Mouse (Mus musculus) layer of hippocampus, postnatal 14 days (tissue): Measurements from ENCODE around the gene Birc5. TPM values are rescaled to one million over a fixed set of nuclear protein-coding genes. Genes with fewer than 3 reads are reported as not detected.
A peak's percentile ranks its signal among the peaks of the same experiment; 100 is the strongest.

ENCODE experiments used
- DNase-seq, 2 experiments: peaks; one replicate each; pipeline ENCODE4 v3.0.0; 2021 to 2022; ENCODE audit warnings: low spot score in 2 of 2, mixed read lengths in 1 of 2
- total RNA-seq, 2 experiments: library from RNA; stranded (reverse); gene quantifications; 2 replicates each; pipeline ENCODE4 v1.2.3; 2021

Gene Birc5
- total RNA-seq, 2 experiments from 2014 or later, result 2.1 to 3.4 TPM

DNA sequence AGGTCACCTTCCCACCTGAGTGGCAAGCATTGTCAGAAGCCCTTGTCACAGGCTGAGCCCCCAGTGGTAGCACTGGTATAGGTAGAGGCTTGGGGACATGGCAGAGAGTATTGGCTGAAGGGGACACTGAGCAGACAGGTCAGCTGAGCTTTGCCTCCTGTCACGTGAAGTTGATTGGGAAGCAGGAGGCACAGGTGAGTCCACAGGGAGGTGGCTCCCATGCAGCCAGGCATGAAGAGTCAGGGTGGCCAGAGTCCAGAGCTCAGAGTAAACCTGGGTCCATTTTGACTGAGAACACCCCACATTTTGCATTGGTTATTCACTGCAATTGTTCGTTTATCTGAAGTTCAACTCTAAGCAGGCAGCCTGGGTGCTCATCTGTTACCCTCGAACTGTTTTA, 3.8 kb downstream of the Birc5 start:
- no peak for DNase-seq

DNA sequence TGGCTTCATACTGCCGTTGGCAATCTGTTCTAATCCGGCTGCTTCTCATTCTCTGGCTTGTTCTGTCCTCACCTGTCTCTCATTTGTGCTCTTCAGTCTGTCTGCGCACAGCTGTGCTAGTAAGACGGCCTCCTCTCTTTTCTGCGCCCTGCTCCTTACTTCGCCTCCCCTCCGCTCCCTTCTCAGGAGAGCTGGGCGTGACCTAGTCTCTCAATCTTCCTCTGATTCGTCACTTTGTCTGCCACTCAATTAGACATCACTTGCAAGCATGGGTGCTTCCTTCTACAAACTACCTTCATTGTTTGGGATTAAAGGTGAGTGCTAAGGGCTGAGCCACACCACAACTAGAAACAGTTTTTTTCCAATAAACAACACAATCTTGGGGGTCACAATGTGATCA, 5.2 kb downstream of the Birc5 start:
- DNase-seq, result no peak

DNA sequence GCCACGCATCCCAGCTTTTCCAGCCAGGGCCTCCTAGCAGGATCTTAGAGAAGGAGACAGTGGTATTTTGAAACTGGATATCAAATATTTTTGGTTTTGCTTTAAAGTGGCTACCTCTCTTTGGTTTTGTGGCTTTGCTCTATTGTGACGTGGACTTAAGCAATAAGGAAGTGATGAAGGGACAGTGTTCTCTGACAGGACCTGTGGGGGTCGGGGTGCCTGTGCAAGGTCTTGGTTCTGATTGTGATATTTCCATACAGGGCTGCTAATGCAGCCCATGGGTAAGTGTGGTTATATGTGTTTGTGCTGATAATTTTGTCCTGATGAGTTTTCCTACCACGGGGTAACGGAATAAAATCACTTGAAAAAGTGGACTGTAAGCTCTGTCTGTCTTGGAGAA, 6.3 kb downstream of the Birc5 start:
- no peak for DNase-seq

DNA sequence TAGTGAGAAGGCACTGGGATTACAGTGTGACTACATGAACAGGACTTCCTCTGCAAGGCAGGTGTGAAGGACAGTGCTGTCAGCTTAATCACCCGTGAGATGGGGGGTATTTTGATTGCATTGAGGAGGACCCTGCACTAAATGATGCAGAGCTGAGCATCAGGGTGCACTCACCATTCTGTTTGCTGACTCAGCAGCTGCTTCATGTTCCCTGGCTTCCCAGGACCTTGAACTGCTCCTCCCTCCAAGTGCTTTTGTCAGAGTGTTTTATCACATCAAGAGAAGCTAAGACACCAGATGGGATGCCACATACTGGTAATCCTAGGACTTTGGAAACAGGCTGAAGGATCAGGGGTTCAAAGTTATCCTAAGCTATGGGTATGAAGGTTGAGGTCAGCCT, 6.9 kb downstream of the Birc5 start:
- no peak for DNase-seq

DNA sequence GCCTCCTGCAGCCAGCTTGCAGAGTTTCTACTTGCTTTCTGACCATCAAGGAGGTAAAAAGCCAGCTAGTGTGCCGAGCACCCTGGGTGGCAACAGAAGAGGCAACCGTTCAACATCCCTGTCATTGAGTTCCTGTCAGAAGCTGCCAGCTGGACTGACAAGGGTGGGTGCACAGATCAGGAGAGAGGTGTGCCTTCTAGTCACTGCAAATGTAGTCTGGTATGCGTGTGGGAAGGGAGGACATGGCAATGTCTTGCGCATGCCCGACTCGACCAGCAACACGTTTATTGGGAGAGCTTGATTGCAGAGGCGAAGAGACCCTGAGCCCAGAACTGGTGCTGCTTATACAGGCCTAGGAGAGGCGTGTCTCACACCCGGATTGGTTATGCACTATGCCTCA, 8.4 kb downstream of the Birc5 start:
- DNase-seq, result no peak

DNA sequence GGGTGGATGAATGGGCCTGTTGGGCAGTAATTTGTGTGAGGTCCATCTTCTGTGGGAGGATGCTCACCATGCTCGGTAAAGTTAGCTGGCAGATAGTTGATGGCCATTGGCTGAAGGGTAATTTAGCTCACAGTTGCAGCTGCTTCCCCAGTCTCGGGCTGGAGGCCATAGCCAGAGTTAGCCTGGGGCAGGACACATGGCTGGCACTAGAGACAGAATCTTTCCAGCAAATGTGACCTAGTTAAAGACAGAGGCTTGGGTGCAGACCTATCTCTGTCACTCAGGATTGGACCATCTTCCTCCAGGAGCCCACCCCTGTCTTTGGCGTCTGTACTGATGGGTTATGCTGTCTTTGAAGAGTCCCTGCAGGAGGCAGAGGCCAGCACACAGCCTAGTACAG, 9.3 kb downstream of the Birc5 start:
- DNase-seq, result no peak

DNA sequence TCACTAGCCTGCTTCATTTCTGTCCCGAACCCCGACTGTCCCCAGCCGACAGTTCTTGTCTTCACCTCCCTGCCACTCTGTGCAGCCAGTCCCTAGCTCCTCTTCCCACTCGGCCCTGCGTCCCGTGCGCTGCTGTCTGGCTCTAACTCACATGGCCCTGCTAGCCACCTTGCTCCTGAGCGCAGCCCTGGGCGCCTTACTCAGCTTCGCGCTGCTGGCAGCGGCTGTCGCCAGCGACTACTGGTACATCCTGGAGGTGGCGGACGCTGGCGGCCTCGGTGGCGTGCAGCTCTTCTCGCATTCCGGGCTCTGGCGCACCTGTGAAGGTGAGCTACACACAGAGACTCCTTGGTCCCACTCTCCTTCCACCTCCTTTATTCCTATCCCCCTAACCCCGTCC, 11.6 kb downstream of the Birc5 start, which contains the start of gene Tmem235:
Gene Tmem235 (plus strand): TSS at position 152 of the 400 bp plus-strand sequence.
- DNase-seq, result no peak

DNA sequence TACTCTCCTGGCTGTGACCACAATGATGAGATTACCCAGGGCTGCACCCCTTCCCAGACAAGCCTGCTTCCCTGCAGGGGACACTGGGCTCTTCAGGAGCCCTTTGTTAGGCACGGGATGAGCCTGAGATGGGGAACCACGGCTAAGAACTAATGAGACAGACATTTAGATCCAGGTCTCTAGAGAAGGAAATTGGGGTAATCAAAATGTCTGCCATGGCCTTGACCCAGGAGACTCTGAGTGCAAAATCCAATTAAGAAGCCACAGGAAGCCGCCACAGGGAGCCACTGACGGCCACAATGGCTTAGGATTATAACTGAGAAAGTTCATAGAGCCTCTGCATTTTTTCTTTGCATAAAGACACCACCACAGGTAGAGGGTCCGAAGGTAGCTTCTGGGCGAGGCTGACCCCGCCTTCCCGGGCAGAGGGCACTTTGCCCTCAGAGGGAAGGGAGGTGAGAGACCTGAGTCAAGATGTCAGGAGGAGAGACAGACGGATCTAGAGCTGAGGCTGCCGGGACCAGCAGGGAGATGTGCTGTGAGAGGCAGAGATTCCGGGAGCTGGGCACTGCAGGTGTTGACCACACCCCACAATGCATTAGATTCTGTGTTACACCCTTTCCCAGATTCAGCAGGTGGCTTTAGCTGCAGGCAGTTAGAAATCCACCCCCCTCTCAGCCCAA, 14.3 kb downstream of the Birc5 start:
- no peak for DNase-seq

DNA sequence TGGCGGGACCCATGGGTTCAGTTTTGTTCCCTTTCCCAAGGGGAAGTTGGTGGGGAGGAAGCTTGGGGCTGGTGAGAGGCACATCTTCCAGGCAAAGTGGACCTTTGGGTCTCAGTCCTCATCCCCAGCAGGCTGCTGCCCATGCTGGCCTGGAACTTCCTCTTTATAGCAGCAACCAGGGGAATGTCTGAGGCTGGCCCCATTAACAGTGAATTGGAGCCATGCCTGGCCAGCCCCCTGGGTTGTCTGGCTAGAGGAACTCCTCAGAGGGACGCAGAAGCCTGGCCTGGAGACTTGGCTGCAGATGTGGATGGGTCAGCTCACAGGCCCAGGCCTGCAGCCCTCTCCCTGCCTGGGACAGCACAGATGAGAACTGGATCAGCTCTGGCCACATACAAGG, 15.8 kb downstream of the Birc5 start:
- no peak for DNase-seq

DNA sequence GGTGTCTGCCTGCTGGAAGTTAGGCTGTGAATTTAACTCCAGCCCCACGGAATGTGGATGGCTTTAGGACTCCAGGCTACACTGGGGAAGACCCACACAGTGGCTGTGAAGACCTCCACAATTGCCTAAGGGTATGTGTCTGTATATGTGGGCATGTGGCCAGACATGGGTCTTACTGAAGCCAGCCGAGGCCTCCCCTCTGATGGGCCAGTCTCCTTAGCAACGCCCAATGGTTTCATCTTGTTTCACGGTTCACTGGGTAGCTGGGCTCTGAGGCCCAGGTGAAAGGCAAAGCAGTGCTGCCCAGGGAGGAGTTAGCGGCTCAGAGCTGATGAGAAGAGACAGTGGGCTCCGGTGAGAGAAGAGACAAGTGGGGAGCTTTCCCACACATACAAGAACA, 16.9 kb downstream of the Birc5 start:
- DNase-seq, result no peak

DNA sequence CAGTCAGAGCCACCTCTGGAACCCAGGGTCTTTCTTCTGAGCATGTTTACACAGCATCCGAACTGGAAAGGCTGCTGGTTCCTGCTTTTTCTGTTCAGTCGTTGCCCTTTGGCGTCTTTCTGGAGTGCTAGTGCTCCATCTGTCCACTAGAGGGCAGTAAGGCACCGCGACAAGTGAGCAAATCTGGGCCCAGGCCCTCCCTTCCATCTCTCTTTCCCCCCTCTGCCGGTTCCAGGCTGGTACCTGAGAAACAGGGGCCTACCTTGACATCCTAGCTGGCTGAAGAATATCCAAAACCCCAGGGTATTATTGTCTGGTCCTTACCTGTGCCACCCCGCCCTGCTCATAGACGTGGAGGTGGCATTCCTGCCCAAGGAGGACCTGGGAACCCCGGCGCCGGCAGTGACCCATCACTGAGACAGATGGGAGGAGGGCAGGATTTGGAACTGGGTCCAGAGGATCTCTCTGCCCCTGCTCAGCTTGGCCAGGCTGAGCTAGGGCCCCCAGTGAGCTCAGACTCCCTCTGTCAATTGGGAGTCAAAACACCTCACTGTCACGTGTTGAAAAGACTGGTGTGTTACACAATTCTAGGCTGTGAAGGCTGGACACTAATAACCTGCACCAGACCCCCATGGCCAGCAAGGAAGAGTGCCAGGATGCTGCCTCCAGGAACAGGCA, 21.8 kb downstream of the Birc5 start:
- DNase-seq, result peak; percentile 81 to 91

DNA sequence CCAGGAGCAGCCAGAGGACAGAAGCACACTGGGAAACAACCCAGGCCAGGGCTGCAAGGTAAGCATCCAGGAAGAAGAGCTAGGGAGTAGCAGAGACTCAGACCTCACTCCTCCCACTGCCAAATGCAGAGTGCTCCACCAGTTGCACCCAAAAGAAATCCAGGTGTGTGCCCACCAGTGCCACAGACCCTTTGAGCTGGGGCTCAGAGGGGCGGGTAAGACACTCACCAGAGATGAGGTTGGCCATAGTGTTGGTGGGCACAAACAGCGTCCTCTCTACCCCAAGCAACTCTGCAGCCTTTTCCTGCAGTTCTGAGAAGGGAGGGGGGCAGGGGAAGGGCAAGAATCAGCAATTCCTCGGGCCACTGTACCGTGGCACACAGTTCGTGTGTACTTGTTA, 22.3 kb downstream of the Birc5 start:
- no peak for DNase-seq

DNA sequence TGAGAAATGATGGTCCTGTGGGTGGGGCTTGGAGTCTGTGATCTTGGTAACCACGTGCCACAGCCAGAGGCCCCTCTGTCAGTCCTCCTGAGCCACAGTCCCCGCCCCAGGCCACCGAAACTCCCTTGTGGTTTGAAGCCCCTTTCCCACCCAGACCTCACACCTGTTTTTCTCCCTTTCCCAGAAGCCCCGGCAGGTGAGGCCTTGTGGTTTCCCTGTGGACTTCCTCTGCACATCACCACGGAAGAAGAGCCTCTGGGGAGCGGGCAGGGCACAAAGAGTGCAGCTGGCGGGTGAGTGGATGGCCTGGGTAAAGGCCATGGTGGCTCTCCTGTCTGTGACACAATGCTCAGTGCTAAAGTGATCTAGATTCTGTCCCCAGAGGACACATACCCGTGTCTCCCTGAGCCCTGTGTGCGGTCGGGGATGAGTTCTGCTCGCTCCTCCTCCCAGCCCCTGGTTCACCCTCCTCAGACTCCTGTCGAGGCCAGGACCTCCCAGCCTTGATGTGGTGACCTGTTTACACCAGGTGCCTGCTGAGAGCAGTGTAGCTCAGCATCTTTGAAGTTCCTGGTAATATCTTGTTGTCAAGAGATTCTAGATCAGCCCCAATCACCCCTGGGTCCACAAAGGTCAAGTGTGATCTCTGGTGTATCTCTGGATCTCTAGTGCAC, 23.0 kb downstream of the Birc5 start:
- DNase-seq, result no peak

DNA sequence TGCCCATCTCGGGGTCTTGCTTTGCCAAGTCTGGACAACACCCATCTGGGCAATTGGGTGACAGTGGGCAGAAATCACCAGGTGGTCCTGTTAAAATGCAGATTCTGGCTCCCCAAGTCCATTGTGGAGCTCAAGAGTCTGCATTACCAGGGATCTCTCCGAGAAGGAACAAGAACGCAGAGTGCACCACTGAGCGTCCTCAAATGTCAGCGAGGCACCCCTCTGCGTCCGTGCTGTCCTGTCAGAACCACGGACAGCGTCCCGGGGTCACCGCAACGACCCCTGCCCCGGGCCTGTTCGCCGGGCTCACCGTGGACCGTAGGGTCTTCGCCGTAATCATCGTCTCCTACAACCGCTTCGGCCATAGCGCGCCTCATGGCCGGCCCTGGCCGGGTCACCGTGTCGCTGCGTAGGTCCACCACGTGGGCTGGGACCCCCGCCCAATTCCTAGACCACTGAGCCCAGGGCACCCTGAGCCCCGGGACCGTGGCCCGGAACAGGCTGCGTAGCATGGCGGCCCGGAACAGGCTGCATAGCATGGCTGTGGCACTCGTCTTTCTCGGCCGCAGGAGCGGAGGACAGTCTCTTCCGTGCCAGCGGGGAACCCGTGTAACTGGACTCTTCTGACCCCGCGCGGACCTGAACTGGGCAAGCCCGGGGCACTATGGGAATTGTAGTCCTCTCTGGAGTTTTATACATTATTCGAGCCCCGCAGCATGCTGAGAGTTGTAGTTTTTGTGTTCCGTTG, 24.0 kb downstream of the Birc5 start, which contains the start of gene Tha1:
Gene Tha1 (minus strand): TSS at position 621 of the 748 bp plus-strand sequence.
- DNase-seq, result peak; percentile 57 to 78

DNA sequence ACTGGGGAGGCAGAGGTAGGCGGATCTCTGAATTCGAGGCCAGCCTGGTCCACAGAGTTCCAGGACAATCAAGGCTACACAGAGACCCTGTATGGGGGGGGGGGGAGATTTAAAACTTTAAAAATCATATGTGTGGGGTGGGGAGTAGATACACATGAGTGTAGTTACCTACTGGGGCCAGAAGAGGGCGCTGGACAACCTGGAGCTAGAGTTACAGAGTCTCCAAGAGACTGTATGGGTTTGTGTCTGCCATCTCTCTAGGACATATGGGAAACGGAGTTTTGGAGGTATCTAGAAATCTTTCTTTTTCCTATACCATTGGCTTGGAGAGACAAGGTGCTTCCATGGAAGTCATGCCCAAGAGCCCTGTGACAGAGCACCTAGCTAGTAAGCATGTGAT, 25.4 kb downstream of the Birc5 start:
- no peak for DNase-seq

DNA sequence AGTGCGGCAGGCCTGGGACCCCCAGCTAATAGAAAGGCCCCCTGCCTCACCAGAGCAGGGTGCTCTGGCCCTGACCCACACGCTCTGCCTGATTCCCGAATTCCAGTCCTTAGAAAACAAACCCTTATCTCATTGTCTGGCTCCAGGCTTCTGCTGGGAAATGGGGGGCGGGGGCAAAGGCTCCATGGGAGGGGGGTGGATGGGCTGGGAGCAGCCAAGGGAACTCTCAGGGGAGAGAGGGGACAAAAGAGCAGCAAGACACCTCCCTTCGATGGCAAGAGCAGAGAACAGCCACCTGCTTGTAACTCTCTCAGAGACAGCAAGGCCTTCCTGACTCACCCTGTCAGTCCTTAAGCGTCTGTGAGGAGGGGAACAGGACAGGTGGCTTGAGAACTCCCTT, 26.6 kb downstream of the Birc5 start:
- DNase-seq, result no peak

DNA sequence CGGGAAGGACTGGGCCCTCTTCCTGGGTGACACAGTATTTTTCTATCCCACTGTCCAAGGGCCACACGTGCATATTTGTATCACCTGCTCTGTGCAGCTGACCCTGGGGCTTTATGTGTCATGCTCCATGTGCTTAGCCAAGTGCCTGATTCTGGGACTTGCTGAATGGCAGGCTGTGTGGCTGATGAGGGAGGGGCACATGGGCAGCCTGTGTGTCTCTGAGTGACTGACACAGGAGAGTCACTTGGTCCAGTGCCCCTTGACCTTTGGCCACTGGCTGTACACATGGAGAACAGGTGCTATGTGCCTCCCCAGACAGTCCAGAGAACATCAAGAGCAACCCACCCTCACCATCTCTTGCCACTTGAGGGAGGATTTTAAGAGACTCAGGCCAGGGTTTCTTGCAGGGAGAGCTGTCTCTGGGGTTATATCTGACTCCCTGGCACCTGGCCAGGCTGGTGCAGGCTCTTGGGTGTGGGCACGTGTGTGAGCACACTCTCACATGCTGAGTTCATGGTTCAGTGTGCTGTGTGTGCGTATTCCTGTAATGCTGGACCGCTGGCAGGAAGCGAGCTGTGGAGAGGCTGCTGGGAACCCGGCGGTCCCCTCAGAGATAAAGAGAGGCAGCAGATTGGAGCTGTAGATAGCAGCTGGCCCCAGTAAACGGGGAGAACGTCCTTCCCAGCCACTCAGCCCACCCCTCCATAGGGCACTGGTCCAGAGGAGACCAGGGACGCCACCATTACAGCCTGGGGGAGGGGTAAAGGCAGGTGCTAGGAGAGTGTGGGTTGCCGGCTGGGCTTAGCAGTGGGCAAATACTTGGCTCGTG, 29.1 kb downstream of the Birc5 start:
- peak; percentile 52 to 61 for DNase-seq

DNA sequence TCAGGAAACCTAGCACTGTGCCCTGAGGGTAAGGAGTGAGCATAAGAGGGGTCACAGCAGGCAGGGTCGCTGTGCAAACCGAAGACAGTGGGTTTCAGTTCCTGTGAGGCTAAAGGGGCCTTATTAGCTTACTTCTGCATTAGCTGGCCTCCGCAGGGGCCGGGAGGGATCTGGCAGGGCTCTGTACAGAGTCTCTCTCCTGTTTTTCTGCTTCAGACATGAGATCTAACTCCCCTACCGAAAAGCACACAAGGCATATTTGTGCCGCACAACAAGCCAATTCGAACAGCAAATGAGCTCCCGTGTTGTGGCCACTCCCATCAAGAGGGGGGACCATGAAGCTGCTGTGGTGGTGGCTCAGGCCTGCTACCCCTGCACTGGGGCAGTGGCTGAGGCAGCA, 29.8 kb downstream of the Birc5 start:
- DNase-seq, result no peak

DNA sequence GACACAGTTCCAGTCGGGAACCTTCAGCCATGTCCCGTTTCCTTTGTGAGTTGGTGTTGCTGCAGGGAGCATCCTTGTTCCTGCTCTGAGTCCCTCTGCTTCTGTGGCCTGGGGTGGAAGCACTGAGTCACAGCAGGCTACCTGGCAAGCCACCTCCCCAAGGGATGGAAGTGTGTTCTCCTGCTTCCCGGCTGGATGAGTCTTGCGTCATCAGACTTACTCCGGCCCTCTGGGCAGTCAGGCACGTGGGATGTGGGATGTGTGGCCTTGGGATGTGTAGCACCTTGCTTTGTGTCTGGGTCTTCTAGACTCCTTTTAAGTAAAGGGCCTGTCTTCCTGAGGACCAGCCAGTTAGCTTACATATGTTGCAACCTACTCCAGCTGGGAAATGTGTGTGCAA, 30.6 kb downstream of the Birc5 start:
- no peak for DNase-seq

DNA sequence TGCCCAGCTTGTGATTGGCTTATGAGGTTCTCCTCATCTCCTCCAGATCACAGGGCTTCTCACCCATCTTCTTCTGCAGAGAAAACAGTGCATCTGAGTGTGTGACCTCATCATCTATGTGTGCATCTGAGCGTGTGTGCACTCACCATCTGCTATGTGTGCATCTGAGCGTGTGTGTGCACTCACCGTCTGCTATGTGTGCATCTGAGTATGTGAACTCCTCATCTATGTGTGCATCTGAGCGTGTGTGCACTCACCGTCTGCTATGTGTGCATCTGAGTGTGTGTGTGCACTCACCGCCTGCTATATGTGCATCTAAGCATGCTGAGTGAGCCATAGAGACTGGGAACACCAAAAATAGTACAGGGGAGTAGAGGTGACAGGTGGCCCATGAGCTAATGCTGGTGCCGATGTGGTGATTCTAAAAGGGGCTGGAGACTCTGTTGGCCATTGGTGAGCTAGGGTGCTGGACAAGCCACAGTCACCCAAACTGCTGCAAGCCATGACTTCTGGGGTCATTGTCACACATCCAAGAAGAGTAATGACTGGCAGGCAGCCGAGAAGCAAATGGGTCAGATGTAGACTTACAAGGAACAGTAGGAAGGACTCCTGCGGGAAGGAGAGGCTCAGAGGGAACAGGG, 31.4 kb downstream of the Birc5 start:
- no peak for DNase-seq
